Mouse (Mus musculus): ENCODE measurements around the gene Mef2d.

DNA sequence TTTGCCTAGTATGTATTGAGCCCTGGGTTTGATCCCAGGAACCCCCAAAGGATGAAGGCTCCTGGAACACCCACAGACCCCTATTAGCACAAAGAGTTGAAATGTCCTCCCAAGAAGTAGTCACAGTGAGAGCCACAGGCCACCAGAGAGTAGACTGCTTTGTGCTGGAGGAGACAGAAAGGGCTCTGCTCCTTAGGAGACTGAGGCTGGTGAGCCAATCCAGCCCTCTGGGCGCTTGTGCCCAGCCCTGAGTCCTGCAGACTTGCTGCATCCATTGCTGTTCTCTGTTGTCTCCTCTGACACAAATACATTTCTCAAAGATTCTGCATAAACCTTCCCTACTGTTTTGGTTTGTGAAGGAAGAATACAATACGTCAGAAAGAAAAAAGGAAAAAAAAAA, 68.7 kb downstream of the Mef2d start:
- TF ChIP-seq POLR2A (IDR thresholded peaks at IDR 0.05; ENCODE audit: borderline replicate concordance, control insufficient read depth, low read depth, low read length) (no peak), CTCF (IDR thresholded peaks at IDR 0.05; ENCODE audit: control insufficient read depth, insufficient read depth, low read length) (no peak)

Measured in bone marrow, adult 2 months (tissue).